Mouse (Mus musculus) heart, embryonic 15.5 days (tissue): ENCODE results near the gene Pip4p1. TPM values are rescaled to one million over a fixed set of nuclear protein-coding genes. Genes with fewer than 3 reads are reported as not detected.
"Not testable (repeated sequence)": the region's sequence is repeated elsewhere in the genome, so short reads cannot be mapped to it uniquely, and the experiment has no call there.

Experiments used
- ATAC-seq: fragments of 200-750 bp; cut with Nextera tagmentation; replicated peaks from 2 replicates; pipeline ENCODE4 v1.8.0; 2017; ENCODE audit warnings: low read depth, moderate TSS enrichment; ENCODE audit not compliant: insufficient number of reproducible peaks, insufficient read depth, low FRiP score
- H3K27ac ChIP-seq: fragments of 300-500 bp; sonication (generic); 2 replicates; pipeline ENCODE4 v1.5.1; 2015; ENCODE audit warnings: mild to moderate bottlenecking, inconsistent platforms
- H3K27me3 ChIP-seq: fragments of 300-500 bp; sonication (generic); 2 replicates; pipeline ENCODE4 v1.6.1; 2015; ENCODE audit warnings: inconsistent platforms
- H3K36me3 ChIP-seq: fragments of 300-500 bp; sonication (generic); 2 replicates; pipeline ENCODE4 v1.6.1; 2015; ENCODE audit warnings: mild to moderate bottlenecking, inconsistent platforms
- H3K4me1 ChIP-seq: fragments of 300-500 bp; sonication (generic); replicated peaks from 2 replicates; pipeline ENCODE4 v1.6.1; 2015; ENCODE audit warnings: inconsistent platforms
- H3K4me2 ChIP-seq: fragments of 300-500 bp; sonication (generic); 2 replicates; pipeline ENCODE4 v1.6.1; 2015; ENCODE audit warnings: inconsistent platforms, mild to moderate bottlenecking, moderate library complexity
- H3K4me3 ChIP-seq: fragments of 300-500 bp; sonication (generic); 2 replicates; pipeline ENCODE4 v1.5.1; 2015; ENCODE audit warnings: mild to moderate bottlenecking, inconsistent platforms
- H3K9ac ChIP-seq: fragments of 300-500 bp; sonication (generic); 2 replicates; pipeline ENCODE4 v1.6.1; 2015; ENCODE audit warnings: mild to moderate bottlenecking, inconsistent platforms
- H3K9me3 ChIP-seq: fragments of 300-500 bp; sonication (generic); replicated peaks from 2 replicates; pipeline ENCODE4 v1.6.1; 2016; ENCODE audit warnings: inconsistent platforms
- WGBS: fragments of 180-500 bp; shearing (Covaris S2); methylation state at CpG from one replicate; pipeline ENCODE4 v1.1.7; 2015; ENCODE audit warnings: mixed read lengths; 5-methylcytosine and 5-hydroxymethylcytosine counted together
- polyA plus RNA-seq: library from polyadenylated mRNA; unstranded; fragments of >200 nt; fragmentation: Nextera tagmentation; extraction: Ambion mirVana; gene quantifications from 2 replicates; pipeline ENCODE4 v1.2.1, GENCODE M21; 2015

Gene Pip4p1
- polyA plus RNA-seq, 1 experiment from 2014 or later: 29.8 TPM

GRCm38 (mm10) chr14:50908126-50908525 lies 22.5 kb downstream of the Pip4p1 start:
- Histone ChIP-seq H3K9ac (no peak overlapping the region), H3K36me3 (peaks cover 8% of the 10 kb centered on the region; the same call in 1 of the 2 replicates), H3K4me2 (no peak overlapping the region), H3K27me3 (no peaks in the 10 kb centered on the region), H3K27ac (no peak overlapping the region), H3K9me3 (no peaks in the 10 kb centered on the region), H3K4me3 (no peak overlapping the region), H3K4me1 (peaks cover 8% of the 10 kb centered on the region)
- no peak for ATAC-seq
- 70% methylated on average over 4 of the region's 4 CpGs for WGBS

GRCm38 (mm10) chr14:50905327-50905726 lies 25.3 kb downstream of the Pip4p1 start:
- not testable (repeated sequence) for H3K4me2 ChIP-seq, H3K9ac ChIP-seq, H3K4me1 ChIP-seq, ATAC-seq, H3K4me3 ChIP-seq, H3K36me3 ChIP-seq, H3K27ac ChIP-seq, H3K9me3 ChIP-seq, H3K27me3 ChIP-seq

GRCm38 (mm10) chr14:50904828-50905129 lies 25.9 kb downstream of the Pip4p1 start:
- H3K9me3 ChIP-seq: no peaks in the 10 kb centered on the region
- H3K4me1 ChIP-seq: peaks cover 8% of the 10 kb centered on the region
- no peaks in the 10 kb centered on the region for H3K27me3 ChIP-seq
- H3K4me3 ChIP-seq: no peak overlapping the region
- no peak overlapping the region for H3K4me2 ChIP-seq
- no peak overlapping the region for H3K27ac ChIP-seq
- no peak overlapping the region for H3K9ac ChIP-seq
- no peak for ATAC-seq
- WGBS: 86% methylated on average over 4 of the region's 4 CpGs
- H3K36me3 ChIP-seq: no peaks in the 10 kb centered on the region

GRCm38 (mm10) chr14:50903973-50904827 lies 26.5 kb downstream of the Pip4p1 start:
- Histone ChIP-seq H3K27me3 (no peaks in the 10 kb centered on the region), H3K36me3 (no peaks in the 10 kb centered on the region), H3K4me3 (peak overlapping the region; percentile 54), H3K4me1 (peaks cover 8% of the 10 kb centered on the region), H3K9me3 (no peaks in the 10 kb centered on the region), H3K27ac (peak overlapping the region; percentile 24; the same call in 1 of the 2 replicates), H3K4me2 (peak overlapping the region; percentile 89), H3K9ac (peak overlapping the region; percentile 58)
- WGBS: 5% methylated on average over 26 of the region's 26 CpGs
- peak; percentile 83 for ATAC-seq

- not testable (repeated sequence) for H3K9me3 ChIP-seq, H3K9ac ChIP-seq, H3K27me3 ChIP-seq, H3K27ac ChIP-seq, ATAC-seq, H3K4me2 ChIP-seq, H3K36me3 ChIP-seq, H3K4me3 ChIP-seq
- H3K4me1 ChIP-seq: peaks cover 14% of the 10 kb centered on the region
- WGBS: 89% methylated on average over 2 of the region's 2 CpGs
Observed at GRCm38 (mm10) chr14:50897992-50898391, 32.7 kb downstream of the Pip4p1 start.

- Histone ChIP-seq H3K4me1 (peaks cover 20% of the 10 kb centered on the region), H3K27me3 (peaks cover 9% of the 10 kb centered on the region; the same call in 1 of the 2 replicates), H3K4me3 (peak within 1 kb of the TSS; percentile 51), H3K36me3 (no peaks in the 10 kb centered on the region), H3K4me2 (peak within 1 kb of the TSS; percentile 91), H3K27ac (no peak within 1 kb of the TSS), H3K9ac (peak within 1 kb of the TSS; percentile 53), H3K9me3 (no peaks in the 10 kb centered on the region)
- peak; percentile 41; the same call in 1 of the 2 replicates for ATAC-seq
- 27% methylated on average over 7 of the region's 7 CpGs for WGBS
Observed at GRCm38 (mm10) chr14:50897374-50897765, 33.3 kb downstream of the Pip4p1 start, which contains the start of gene Klhl33. Gene Klhl33, minus strand, starts transcription at chr14:50897507.

- 16% methylated on average over 23 of the region's 23 CpGs for WGBS
- no peaks in the 10 kb centered on the region for H3K36me3 ChIP-seq
- H3K9ac ChIP-seq: peak overlapping the region; percentile 53
- H3K27me3 ChIP-seq: peaks cover 9% of the 10 kb centered on the region; the same call in 1 of the 2 replicates
- ATAC-seq: no peak
- peaks cover 20% of the 10 kb centered on the region for H3K4me1 ChIP-seq
- H3K4me3 ChIP-seq: peak overlapping the region; percentile 51
- H3K4me2 ChIP-seq: peak overlapping the region; percentile 91
- H3K27ac ChIP-seq: no peak overlapping the region
- no peaks in the 10 kb centered on the region for H3K9me3 ChIP-seq
Observed at GRCm38 (mm10) chr14:50896747-50897373, 33.8 kb downstream of the Pip4p1 start.

- H3K27ac ChIP-seq: no peak overlapping the region
- peaks cover 20% of the 10 kb centered on the region for H3K4me1 ChIP-seq
- WGBS: 20% methylated on average over 19 of the region's 19 CpGs
- peak overlapping the region; percentile 53 for H3K9ac ChIP-seq
- no peak for ATAC-seq
- H3K4me3 ChIP-seq: peak overlapping the region; percentile 51
- H3K9me3 ChIP-seq: no peaks in the 10 kb centered on the region
- no peaks in the 10 kb centered on the region for H3K36me3 ChIP-seq
- H3K4me2 ChIP-seq: peak overlapping the region; percentile 91
- peaks cover 9% of the 10 kb centered on the region; the same call in 1 of the 2 replicates for H3K27me3 ChIP-seq
Observed at GRCm38 (mm10) chr14:50895985-50896746, 34.5 kb downstream of the Pip4p1 start.

GRCm38 (mm10) chr14:50895407-50895806 lies 35.2 kb downstream of the Pip4p1 start:
- ATAC-seq: no peak
- peaks cover 20% of the 10 kb centered on the region for H3K4me1 ChIP-seq

GRCm38 (mm10) chr14:50892541-50893459 lies 37.9 kb downstream of the Pip4p1 start:
- Histone ChIP-seq H3K9ac (no peak overlapping the region), H3K9me3 (no peaks in the 10 kb centered on the region), H3K4me1 (peaks cover 20% of the 10 kb centered on the region), H3K4me3 (no peak overlapping the region), H3K36me3 (no peaks in the 10 kb centered on the region), H3K27ac (no peak overlapping the region), H3K4me2 (no peak overlapping the region), H3K27me3 (peaks cover 9% of the 10 kb centered on the region; the same call in 1 of the 2 replicates)
- 73% methylated on average over 22 of the region's 22 CpGs for WGBS
- no peak for ATAC-seq

More at GRCm38 (mm10) chr14:50895407-50895806, 35.2 kb downstream of the Pip4p1 start:
- Histone ChIP-seq H3K4me2 (no peak overlapping the region), H3K9ac (no peak overlapping the region), H3K27me3 (peaks cover 9% of the 10 kb centered on the region; the same call in 1 of the 2 replicates), H3K9me3 (no peaks in the 10 kb centered on the region), H3K4me3 (no peak overlapping the region), H3K27ac (no peak overlapping the region), H3K36me3 (no peaks in the 10 kb centered on the region)
